Mouse (Mus musculus): Measurements from ENCODE around the gene Cdc42se1.

DNA sequence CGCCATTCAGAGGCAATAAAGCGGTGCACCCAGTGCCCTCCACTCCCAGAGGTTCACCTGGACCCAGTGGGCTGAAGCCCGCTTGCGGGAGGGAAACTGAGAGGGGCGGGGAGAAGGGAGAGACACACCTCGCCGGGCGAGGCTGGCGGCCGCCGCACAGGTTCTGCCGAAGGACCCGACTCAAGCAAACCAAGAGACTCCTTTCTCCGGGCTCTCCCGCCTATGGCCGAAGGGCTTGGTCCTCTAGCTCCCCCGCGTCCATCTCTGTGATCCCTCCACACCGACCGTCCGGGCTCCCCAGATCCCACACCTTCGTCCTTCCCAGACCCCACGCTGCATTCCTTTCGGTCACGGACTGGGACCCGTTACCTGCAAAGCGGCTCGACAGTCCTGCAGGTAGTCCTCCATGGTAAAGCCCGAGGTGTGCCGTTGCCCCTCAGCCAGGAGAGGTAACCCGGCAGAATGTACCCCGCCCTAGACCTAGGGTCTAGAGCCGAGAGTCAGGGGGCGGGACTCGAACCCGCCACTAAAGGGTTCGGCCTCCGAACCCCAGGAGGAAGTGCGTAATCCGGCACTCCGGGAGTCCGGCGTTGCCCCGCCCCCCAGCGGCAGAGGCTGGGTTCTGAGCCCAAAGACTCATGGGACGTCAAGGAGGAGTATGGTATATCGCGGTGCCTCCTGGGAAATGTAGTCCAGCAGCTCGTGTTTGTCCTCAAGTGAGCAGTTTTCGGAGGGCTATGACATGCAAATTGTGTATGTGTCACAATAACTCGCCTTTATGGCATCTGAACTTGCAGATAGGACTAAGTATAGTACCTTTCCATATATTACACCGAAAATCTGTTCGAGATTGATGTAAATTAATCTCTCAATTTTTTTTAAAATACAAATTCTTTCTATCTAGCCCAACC is 52.9 kb downstream of the Cdc42se1 start, which contains the start of the genes Mindy1 and Prune1:
- TF ChIP-seq ZMIZ1 (IDR thresholded peaks at IDR 0.05; ENCODE audit: low read depth, low read length) (no peak), ZNF384 (IDR thresholded peaks at IDR 0.05; ENCODE audit: low read depth, low read length) (peak; percentile 38; the same call in 1 of the 2 replicates), CTCF (conservative IDR thresholded peaks at IDR 0.05 in 1 of 2, IDR thresholded peaks at IDR 0.05 in 1 of 2; ENCODE audit: low read depth in 2 of 2, low read length in 2 of 2) (no peak), NRF1 (IDR thresholded peaks at IDR 0.05; ENCODE audit: low read depth, low read length) (peak; percentile 46; the same call in 1 of the 2 replicates), MAX (IDR thresholded peaks at IDR 0.05; ENCODE audit: low read length) (peak; percentile 33; the same call in 1 of the 2 replicates), ETS1 (conservative IDR thresholded peaks at IDR 0.05; ENCODE audit: low read depth, low read length) (0 out of 2 replicates have a peak, but pooled peaks have one; percentile 31)
